ENCODE assay signal across 9 mouse cellular contexts in genomic region chr3:95816681-95817080, GRCm38 (mm10). TPM values are rescaled to one million over a fixed set of nuclear protein-coding genes. Genes with fewer than 3 reads are reported as not detected.
DNase-seq lines count a peak whose midpoint lies in the region; ATAC-seq and TF ChIP-seq lines count a peak whose summit lies in the region.
"Had no signal": no experiment of that assay in that cellular context is flagged by ENCODE, and none has a peak within 500 bp of the region (broad histone marks: within the 10 kb centered on the region; RNA-seq: fewer than 3 reads in every experiment).

No protein-coding gene starts in this region.

- 80% methylated on average over 3 of the region's 3 CpGs for WGBS in lung, embryonic 16.5 days
- WGBS in lung, adult 2 months, result 70% methylated on average over 3 of the region's 3 CpGs
- WGBS in forebrain, embryonic 15.5 days, result 93% methylated on average over 3 of the region's 3 CpGs
- WGBS in liver, embryonic 12.5 days (ENCODE audit: insufficient replicate concordance), result 71% methylated on average over 3 of the region's 3 CpGs

- no peaks in the 10 kb centered on the region for H3K27me3 ChIP-seq in lung, embryonic 16.5 days (ENCODE audit: control insufficient read depth, insufficient read depth, low read depth, low read length)
- H3K27me3 ChIP-seq in forebrain, embryonic 15.5 days, result no peaks in the 10 kb centered on the region
- no peaks in the 10 kb centered on the region for H3K27me3 ChIP-seq in liver, embryonic 12.5 days (replicated peaks)
- H3K27me3 ChIP-seq in splenic B cell, adult 2 months (ENCODE audit: control insufficient read depth, insufficient read depth, low read length, poor library complexity, severe bottlenecking), result no peaks in the 10 kb centered on the region

- DNase-seq in lung, adult 2 months, result no peak
- DNase-seq in splenic B cell, adult 2 months (ENCODE audit: low read depth, low spot score), result peak; percentile 11
- DNase-seq in kidney, adult 9 months, result no peak
- no peak for DNase-seq in testis, postnatal 14 days (ENCODE audit: low spot score)
- DNase-seq: adrenal gland, postnatal 25 days; lung, postnatal 14 days had no signal

- H3K4me3 ChIP-seq in lung, embryonic 16.5 days (ENCODE audit: low read length), result 0 out of 2 replicates have a peak overlapping the region, but pooled peaks have one; percentile 5
- no peak overlapping the region for H3K4me3 ChIP-seq in lung, adult 2 months (replicated peaks; ENCODE audit: extremely low read depth, low read depth, low read length)
- H3K4me3 ChIP-seq in forebrain, embryonic 15.5 days, result peak overlapping the region; percentile 14; the same call in 1 of the 2 replicates
- H3K4me3 ChIP-seq in liver, embryonic 12.5 days, result peak overlapping the region; percentile 77

- H3K9me3 ChIP-seq in lung, embryonic 16.5 days (ENCODE audit: control insufficient read depth, low read length), result no peaks in the 10 kb centered on the region
- no peaks in the 10 kb centered on the region for H3K9me3 ChIP-seq in forebrain, embryonic 15.5 days
- no peaks in the 10 kb centered on the region for H3K9me3 ChIP-seq in liver, embryonic 12.5 days (replicated peaks)

- H3K36me3 ChIP-seq in lung, embryonic 16.5 days (ENCODE audit: control insufficient read depth, insufficient read depth, low read length), result peaks cover 4% of the 10 kb centered on the region; the same call in 1 of the 2 replicates
- no peaks in the 10 kb centered on the region for H3K36me3 ChIP-seq in forebrain, embryonic 15.5 days
- H3K36me3 ChIP-seq in liver, embryonic 12.5 days, result peaks cover 5% of the 10 kb centered on the region
- no peaks in the 10 kb centered on the region for H3K36me3 ChIP-seq in splenic B cell, adult 2 months (ENCODE audit: control insufficient read depth, insufficient read depth, low read length, poor library complexity, severe bottlenecking)

- peaks cover 10% of the 10 kb centered on the region for H3K4me1 ChIP-seq in lung, embryonic 16.5 days (replicated peaks; ENCODE audit: control insufficient read depth, insufficient read depth, low read length)
- H3K4me1 ChIP-seq in lung, adult 2 months (ENCODE audit: control insufficient read depth, insufficient read depth, low read length), result peaks cover 5% of the 10 kb centered on the region
- H3K4me1 ChIP-seq in forebrain, embryonic 15.5 days, result peaks cover 34% of the 10 kb centered on the region
- peaks cover 57% of the 10 kb centered on the region for H3K4me1 ChIP-seq in liver, embryonic 12.5 days

- TF ChIP-seq CTCF in lung, adult 2 months (IDR thresholded peaks at IDR 0.05; ENCODE audit: insufficient read depth, low read length), result no peak

- no peak overlapping the region for H3K9ac ChIP-seq in lung, embryonic 16.5 days (ENCODE audit: low read length)
- H3K9ac ChIP-seq in forebrain, embryonic 15.5 days (replicated peaks), result no peak overlapping the region; the same call in 1 of the 2 replicates
- 0 out of 2 replicates have a peak overlapping the region, but pooled peaks have one; percentile 31 for H3K9ac ChIP-seq in liver, embryonic 12.5 days

- H3K27ac ChIP-seq in lung, embryonic 16.5 days (ENCODE audit: low read length), result no peak overlapping the region
- no peak overlapping the region for H3K27ac ChIP-seq in forebrain, embryonic 15.5 days (replicated peaks)
- no peak overlapping the region for H3K27ac ChIP-seq in liver, embryonic 12.5 days

- peak overlapping the region; percentile 29 for H3K4me2 ChIP-seq in lung, embryonic 16.5 days (ENCODE audit: low read depth, low read length)
- peak overlapping the region; percentile 46 for H3K4me2 ChIP-seq in forebrain, embryonic 15.5 days (replicated peaks)
- H3K4me2 ChIP-seq in liver, embryonic 12.5 days, result peak overlapping the region; percentile 79

- no peak for TF ChIP-seq POLR2A in lung, adult 2 months (IDR thresholded peaks at IDR 0.05; ENCODE audit: borderline replicate concordance, extremely low read depth, low read depth, low read length)

- no peak for ATAC-seq in lung, embryonic 16.5 days (ENCODE audit: low read depth)
- no peak for ATAC-seq in forebrain, embryonic 15.5 days (replicated peaks)
- ATAC-seq in liver, embryonic 12.5 days, result no peak

RNA-seq across cellular contexts. Expression of gene Rprd2, which starts 2.0 kb away (rescaled TPM):
- 21.4 and 22.1 TPM in 2 replicates for polyA plus RNA-seq in lung, embryonic 16.5 days (2015; fragmentation: Nextera tagmentation; extraction: Ambion mirVana)
- polyA plus RNA-seq in lung, adult 2 months (2012; rRNA removed), result 10.0 and 12.1 TPM in 2 replicates
- 21.9 and 22.1 TPM in 2 replicates for polyA plus RNA-seq in forebrain, embryonic 15.5 days (2015; fragmentation: Nextera tagmentation; extraction: Ambion mirVana)
- 11.8 and 14.1 TPM in 2 replicates for polyA plus RNA-seq in liver, embryonic 12.5 days (2016; fragmentation: Nextera tagmentation; extraction: Ambion mirVana)

RNA-seq across cellular contexts. Expression of gene Prpf3, which starts 39.0 kb away (rescaled TPM):
- 43.5 and 48.0 TPM in 2 replicates for polyA plus RNA-seq in lung, embryonic 16.5 days (2015; fragmentation: Nextera tagmentation; extraction: Ambion mirVana)
- 7.5 and 13.2 TPM in 2 replicates for polyA plus RNA-seq in lung, adult 2 months (2012; rRNA removed)
- polyA plus RNA-seq in forebrain, embryonic 15.5 days (2015; fragmentation: Nextera tagmentation; extraction: Ambion mirVana), result 42.9 and 43.0 TPM in 2 replicates
- polyA plus RNA-seq in liver, embryonic 12.5 days (2016; fragmentation: Nextera tagmentation; extraction: Ambion mirVana), result 41.4 and 44.3 TPM in 2 replicates

RNA-seq across cellular contexts. Expression of gene Mrps21, which starts 54.6 kb away (rescaled TPM):
- polyA plus RNA-seq in lung, embryonic 16.5 days (2015; fragmentation: Nextera tagmentation; extraction: Ambion mirVana), result 326 and 362 TPM in 2 replicates
- 37.7 and 69.0 TPM in 2 replicates for polyA plus RNA-seq in lung, adult 2 months (2012; rRNA removed)
- 294 and 306 TPM in 2 replicates for polyA plus RNA-seq in forebrain, embryonic 15.5 days (2015; fragmentation: Nextera tagmentation; extraction: Ambion mirVana)
- 280 and 285 TPM in 2 replicates for polyA plus RNA-seq in liver, embryonic 12.5 days (2016; fragmentation: Nextera tagmentation; extraction: Ambion mirVana)

RNA-seq across cellular contexts. Expression of gene Tars2, which starts 56.7 kb away (rescaled TPM):
- polyA plus RNA-seq in lung, embryonic 16.5 days (2015; fragmentation: Nextera tagmentation; extraction: Ambion mirVana), result 42.5 and 44.2 TPM in 2 replicates
- polyA plus RNA-seq in lung, adult 2 months (2012; rRNA removed), result 21.6 and 25.7 TPM in 2 replicates
- 48.3 and 50.5 TPM in 2 replicates for polyA plus RNA-seq in forebrain, embryonic 15.5 days (2015; fragmentation: Nextera tagmentation; extraction: Ambion mirVana)
- 66.1 and 66.3 TPM in 2 replicates for polyA plus RNA-seq in liver, embryonic 12.5 days (2016; fragmentation: Nextera tagmentation; extraction: Ambion mirVana)

Comparison
In these comparisons a context has a peak if more than half of its experiments do, and no peak if none do; other contexts are left out.
1. H3K4me2 ChIP-seq: peak in every context shown above with its lines; median percentile 79 in liver, embryonic 12.5 days; 46 in forebrain, embryonic 15.5 days; 29 in lung, embryonic 16.5 days.